Mouse (Mus musculus) Muller cell, postnatal 12 days (primary cell): ENCODE results near the gene Ptprd.

Source experiments
- DNase-seq: peaks from one replicate; pipeline ENCODE4 v3.0.0-alpha.2; 2015; ENCODE audit errors: inconsistent ontology term

Ptprd gene

DNA sequence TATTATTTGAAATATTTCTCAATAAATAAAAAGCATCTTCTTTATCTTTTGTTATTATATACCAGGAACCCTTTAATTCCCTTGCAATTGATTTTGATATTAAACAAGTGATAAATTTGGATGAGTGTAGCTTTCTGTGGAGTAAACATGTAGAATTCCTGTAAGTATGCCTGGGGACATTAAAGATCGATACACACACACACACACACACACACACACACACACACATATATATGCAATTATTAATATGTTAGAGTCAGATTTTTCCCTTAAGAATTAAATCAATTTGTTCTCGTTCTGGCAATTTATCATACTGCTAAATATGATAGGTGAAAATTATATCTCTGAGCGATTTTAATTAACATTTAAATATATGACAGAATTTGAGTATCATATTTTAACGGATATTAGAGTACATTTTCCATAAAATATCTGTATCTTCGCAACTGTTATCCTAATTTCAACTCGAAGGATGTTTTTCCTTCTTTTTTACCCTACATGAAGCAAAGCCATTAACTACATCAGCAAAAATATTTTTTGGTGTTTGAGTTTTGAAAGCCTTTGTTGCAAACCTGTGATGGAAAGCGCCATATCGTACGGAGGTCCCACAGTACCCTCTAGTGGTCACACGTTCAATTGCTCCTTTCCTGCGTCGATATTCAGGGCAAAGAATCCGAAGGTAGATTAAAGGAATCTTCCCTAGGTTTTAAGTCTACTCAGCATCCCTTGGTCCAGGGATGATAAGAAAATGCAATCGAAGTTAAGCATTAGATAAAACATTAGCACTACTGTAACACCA, 653.2 kb downstream of the Ptprd start:
- peak; percentile 27 for DNase-seq

DNA sequence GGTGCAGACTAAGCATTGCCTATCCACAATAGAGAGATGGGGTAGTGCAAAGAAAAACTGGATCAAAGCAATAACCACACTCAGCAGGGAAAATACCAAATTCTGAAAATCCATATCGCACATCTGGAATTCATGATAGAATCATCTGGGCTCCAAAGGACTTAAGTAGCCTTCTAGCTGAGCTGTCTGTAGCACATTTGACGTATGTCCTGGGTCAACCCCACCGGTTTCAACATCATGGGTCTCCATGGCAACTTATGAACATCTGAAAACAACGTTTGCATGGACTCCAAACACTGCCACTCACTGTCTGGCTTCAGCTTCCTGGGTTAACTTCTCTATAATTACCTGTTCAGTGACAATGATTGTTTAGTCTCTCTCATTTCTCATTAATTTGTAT, 655.9 kb downstream of the Ptprd start:
- DNase-seq, result no peak

GRCm38 (mm10) chr4:77537843-77538242, 673.9 kb downstream of the Ptprd start:
- DNase-seq, result no peak

GRCm38 (mm10) chr4:77537336-77537735, 674.4 kb downstream of the Ptprd start:
- DNase-seq, result peak; percentile 5

GRCm38 (mm10) chr4:77535601-77536000, 676.2 kb downstream of the Ptprd start:
- no peak for DNase-seq

- DNase-seq, result no peak
These were observed 677.2 kb downstream of the Ptprd start for GRCm38 (mm10) chr4:77534553-77534952.

GRCm38 (mm10) chr4:77519166-77519565, 692.6 kb downstream of the Ptprd start:
- DNase-seq, result peak; percentile 28

DNA sequence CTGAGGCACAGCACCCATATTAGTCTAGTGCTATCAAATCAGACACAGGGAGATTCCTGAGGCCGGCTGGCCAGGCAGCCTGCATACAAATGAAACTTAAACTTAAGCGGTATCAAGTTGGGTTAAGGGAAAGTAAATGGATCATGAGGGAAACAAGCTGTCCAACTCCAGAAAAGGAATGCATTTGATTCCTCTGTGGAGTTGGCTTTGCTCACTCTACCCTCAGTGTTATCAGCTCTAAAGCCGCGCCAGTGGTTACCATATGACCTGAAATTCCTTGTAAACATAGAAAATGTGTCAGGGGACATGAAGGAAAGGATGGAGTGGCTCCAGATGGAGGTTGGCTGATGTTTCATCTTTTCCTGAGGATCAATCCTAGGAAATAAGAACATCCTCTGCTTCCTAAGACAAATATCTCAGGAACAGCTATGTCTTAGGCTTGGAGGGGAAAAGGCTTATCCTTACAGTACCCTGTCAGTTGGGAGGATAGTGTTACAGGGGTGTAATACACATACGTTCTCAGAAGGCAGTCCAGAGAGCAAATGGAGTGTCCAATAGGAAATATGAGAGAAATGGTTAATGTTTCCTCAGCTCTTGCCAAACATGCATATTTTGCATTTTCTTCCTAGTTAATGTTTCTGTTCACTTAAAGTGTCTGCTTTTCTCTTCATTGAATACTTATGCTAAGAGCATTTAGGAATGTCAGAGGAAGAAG, 697.7 kb downstream of the Ptprd start:
- no peak for DNase-seq

DNA sequence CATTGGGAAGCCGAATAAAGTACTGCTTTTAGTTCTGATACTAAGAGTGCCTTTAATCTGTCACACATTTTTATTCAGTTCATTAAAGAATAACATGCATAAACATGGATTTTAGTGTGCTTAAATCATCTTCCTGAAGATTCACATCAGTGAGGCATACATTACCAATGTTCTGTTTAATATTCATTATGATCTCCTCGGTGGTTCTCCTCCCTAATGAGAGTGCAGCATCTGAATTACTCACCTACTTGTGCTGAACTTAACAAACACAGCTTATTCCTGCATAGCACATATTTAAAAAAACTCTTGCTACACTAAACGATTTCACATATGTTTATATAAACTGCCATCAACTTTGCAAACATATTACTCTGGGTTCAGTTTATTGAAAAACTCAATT, 698.7 kb downstream of the Ptprd start:
- DNase-seq, result no peak

GRCm38 (mm10) chr4:77454049-77454448, 757.7 kb downstream of the Ptprd start:
- no peak for DNase-seq

- DNase-seq, result no peak
These were observed 812.6 kb downstream of the Ptprd start for GRCm38 (mm10) chr4:77399146-77399545.

- DNase-seq, result no peak
These were observed 850.0 kb downstream of the Ptprd start for GRCm38 (mm10) chr4:77361728-77362127.

- DNase-seq, result no peak
These were observed 884.6 kb downstream of the Ptprd start for GRCm38 (mm10) chr4:77327198-77327597.

DNA sequence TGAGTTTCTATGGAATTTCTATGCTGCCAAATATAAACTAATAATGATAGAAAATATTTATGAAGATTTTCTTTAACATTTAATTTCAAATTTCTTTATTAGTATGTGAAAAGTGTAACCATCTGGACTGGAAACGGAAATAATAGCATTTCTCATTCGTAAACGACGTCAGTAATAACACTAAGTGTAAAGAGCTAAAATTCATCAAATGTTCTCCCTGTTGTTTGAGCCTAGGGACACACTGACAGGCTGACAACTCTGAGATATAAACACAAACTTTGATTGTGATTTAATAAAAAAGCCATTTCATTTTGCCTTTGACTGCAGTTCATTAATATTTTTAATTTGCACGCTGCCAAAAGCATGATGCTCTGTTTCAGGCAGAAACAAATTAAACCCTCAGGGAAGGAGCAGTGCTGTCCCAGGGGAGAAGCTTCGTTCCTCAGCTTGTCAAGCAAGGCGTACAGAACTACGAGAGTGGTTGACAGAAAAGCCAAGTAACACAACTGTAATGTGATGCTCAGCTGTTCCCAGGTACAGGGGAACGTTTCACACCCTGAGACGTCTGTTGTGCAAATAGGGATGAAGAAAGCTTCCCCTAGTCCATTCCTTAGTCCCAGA, 894.6 kb downstream of the Ptprd start:
- no peak for DNase-seq

GRCm38 (mm10) chr4:77316644-77317043, 895.1 kb downstream of the Ptprd start:
- DNase-seq, result peak; percentile 52

- peak; percentile 38 for DNase-seq
These were observed 901.5 kb downstream of the Ptprd start for GRCm38 (mm10) chr4:77310127-77310788.

DNA sequence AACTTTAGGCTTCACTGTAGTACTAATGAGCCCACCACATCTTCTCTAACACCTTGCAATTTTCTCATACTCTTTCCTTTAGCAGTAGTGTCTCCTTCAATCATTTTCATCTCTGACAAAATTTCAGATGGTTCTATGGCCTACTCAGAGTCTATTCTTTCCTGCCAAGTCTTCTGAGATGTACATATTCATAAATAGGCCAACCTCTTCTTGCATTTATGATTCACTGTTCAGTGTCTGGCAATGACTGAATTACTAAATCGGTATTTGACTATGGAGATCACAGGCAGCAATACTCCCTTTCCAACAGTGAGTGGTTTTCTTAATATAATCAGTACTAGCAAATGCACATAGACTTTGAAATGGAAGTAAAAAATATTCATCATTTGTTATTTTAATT, 928.3 kb downstream of the Ptprd start:
- no peak for DNase-seq

GRCm38 (mm10) chr4:77277913-77278312, 933.8 kb downstream of the Ptprd start:
- DNase-seq, result no peak

DNA sequence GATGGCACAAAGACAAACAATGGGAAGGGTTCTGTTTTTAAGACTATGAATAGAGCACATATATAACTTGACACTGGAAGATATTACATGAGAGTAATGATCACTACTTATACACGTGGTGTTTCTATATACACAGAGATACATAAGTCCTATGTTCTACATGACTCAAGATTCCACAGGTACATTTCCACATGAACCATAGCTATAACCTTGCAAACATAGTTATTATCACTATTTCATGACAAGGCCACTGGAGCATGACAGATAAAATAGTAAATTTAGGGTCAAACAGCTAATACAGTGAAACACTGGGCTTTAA, 951.8 kb downstream of the Ptprd start:
- DNase-seq, result no peak

GRCm38 (mm10) chr4:77259250-77259971, 952.4 kb downstream of the Ptprd start:
- peak; percentile 25 for DNase-seq

- no peak for DNase-seq
These were observed 960.6 kb downstream of the Ptprd start for GRCm38 (mm10) chr4:77251188-77251587.

DNA sequence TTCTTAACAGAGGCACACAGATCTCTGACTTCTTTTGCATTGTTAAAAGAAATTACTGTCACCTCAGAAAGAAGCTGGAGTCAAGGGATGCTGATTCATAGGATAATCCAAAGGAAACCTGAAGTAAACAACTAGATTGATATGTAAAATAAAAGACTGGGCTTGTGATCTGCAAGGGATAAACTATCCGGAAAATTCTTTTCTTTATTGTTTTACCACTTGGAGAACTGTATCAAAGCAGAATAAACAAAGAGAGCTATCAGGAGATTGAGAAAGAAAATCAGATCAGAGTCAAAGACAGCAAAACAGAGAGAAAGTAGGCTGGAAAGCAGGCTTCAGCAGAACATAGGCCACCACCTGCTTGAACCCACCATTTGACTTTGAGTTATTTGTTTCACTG, 962.0 kb downstream of the Ptprd start:
- no peak for DNase-seq
